Mouse (Mus musculus): ENCODE data around the gene Mapk8ip2. TPM values are rescaled to one million over a fixed set of nuclear protein-coding genes. Genes with fewer than 3 reads are reported as not detected.

Gene Mapk8ip2
- polyA plus RNA-seq, 1 experiment from 2014 or later = not detected

DNA sequence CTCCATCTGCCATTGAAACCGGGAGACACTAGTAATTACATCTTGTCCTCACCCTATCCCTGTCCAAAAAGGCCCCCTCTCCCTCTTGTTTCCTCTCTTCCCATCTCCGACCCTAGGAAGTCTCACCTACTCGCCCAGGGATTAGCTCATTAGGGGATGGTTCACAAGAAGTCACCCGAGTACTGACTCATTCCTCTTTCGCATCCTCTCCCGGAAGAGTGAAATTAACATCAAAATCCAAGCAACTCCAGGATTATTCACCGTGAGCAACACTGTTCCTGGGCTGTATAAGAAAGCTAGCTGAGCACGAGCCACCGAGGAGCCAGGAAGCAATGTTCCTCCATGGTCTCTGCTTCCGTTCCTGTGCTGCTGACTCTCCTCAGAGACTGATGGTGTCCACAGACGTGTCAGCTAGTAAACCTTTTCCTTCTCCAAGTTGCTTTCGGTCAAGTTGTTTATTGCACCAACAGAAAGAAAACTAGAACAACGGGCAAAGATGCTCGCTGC lies 35.0 kb downstream of the Mapk8ip2 start:
- WGBS (ENCODE audit: insufficient replicate concordance) = 49% methylated on average over 14 of the region's 14 CpGs
- no peaks in the 10 kb centered on the region for H3K4me1 ChIP-seq (ENCODE audit: insufficient read depth)
- ATAC-seq = no peak
- H3K27me3 ChIP-seq (ENCODE audit: insufficient read depth, low read length) = no peaks in the 10 kb centered on the region
- H3K4me2 ChIP-seq (ENCODE audit: low read depth, low read length) = no peak overlapping the region
- no peak overlapping the region for H3K27ac ChIP-seq (ENCODE audit: low read depth)
- H3K9ac ChIP-seq (replicated peaks) = no peak overlapping the region
- H3K9me3 ChIP-seq (ENCODE audit: low read length) = no peaks in the 10 kb centered on the region
- no peak for DNase-seq
- no peaks in the 10 kb centered on the region for H3K36me3 ChIP-seq (replicated peaks; ENCODE audit: insufficient read depth, low read length)
- TF ChIP-seq EP300 (IDR thresholded peaks at IDR 0.05; ENCODE audit: low read depth) = no peak
- TF ChIP-seq CTCF (IDR thresholded peaks at IDR 0.05; ENCODE audit: low read depth) = no peak
- H3K4me3 ChIP-seq (ENCODE audit: low read depth, low read length) = no peak overlapping the region

DNA sequence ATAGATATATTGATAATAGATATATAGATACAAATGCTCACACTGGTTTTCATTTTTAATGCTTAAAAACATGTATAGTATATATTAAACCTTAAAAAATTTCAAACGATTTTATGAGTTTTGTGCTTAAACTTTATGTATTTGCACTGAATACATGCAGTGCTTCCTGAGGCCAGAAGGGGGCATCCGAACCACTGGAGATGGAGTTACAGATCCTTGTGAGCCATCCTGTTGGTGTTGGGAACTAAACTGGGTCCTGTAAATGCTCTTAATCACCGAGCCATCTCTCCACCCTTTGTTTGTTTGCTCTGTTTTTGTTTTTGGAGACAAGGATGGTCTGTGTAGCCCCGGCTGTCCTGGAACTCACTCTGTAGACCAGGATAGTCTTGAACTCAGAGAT lies 41.3 kb downstream of the Mapk8ip2 start:
- no peak overlapping the region for H3K4me2 ChIP-seq (ENCODE audit: low read depth, low read length)
- no peak overlapping the region for H3K4me3 ChIP-seq (ENCODE audit: low read depth, low read length)
- H3K27me3 ChIP-seq (ENCODE audit: insufficient read depth, low read length) = peaks cover 38% of the 10 kb centered on the region
- H3K9me3 ChIP-seq (ENCODE audit: low read length) = no peaks in the 10 kb centered on the region
- no peaks in the 10 kb centered on the region for H3K36me3 ChIP-seq (replicated peaks; ENCODE audit: insufficient read depth, low read length)
- H3K4me1 ChIP-seq (ENCODE audit: insufficient read depth) = peaks cover 10% of the 10 kb centered on the region
- no peak overlapping the region for H3K9ac ChIP-seq (replicated peaks)
- TF ChIP-seq EP300 (IDR thresholded peaks at IDR 0.05; ENCODE audit: low read depth) = no peak
- TF ChIP-seq CTCF (IDR thresholded peaks at IDR 0.05; ENCODE audit: low read depth) = peak; percentile 58
- H3K27ac ChIP-seq (ENCODE audit: low read depth) = no peak overlapping the region
- no peak for DNase-seq
- ATAC-seq = no peak
- WGBS (ENCODE audit: insufficient replicate concordance) = 66% methylated on average over 4 of the region's 4 CpGs

DNA sequence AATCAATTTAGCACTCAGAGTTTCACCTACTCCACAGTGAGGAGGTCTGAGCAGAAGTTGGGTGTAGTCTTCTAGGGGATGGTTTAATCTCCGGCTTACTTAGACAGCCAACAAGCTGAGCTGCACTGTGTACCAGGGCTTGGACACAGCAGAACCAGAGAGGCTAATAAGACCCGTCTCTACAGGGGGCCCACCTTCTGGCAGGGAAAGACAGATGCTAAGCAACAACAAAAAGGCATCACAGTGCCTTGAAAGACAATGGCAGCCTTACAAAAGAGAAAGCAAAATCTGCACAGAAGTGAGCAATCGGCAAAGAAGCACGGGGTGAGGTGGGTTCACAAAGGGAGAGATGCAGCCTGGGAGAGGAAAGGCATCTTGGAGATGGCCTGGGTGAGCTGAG lies 42.4 kb downstream of the Mapk8ip2 start:
- no peak overlapping the region for H3K27ac ChIP-seq (ENCODE audit: low read depth)
- H3K9me3 ChIP-seq (ENCODE audit: low read length) = no peaks in the 10 kb centered on the region
- ATAC-seq = no peak
- no peak overlapping the region for H3K4me3 ChIP-seq (ENCODE audit: low read depth, low read length)
- 64% methylated on average over 4 of the region's 4 CpGs for WGBS (ENCODE audit: insufficient replicate concordance)
- H3K27me3 ChIP-seq (ENCODE audit: insufficient read depth, low read length) = peaks cover 50% of the 10 kb centered on the region
- H3K4me2 ChIP-seq (ENCODE audit: low read depth, low read length) = no peak overlapping the region
- no peak overlapping the region for H3K9ac ChIP-seq (replicated peaks)
- peaks cover 15% of the 10 kb centered on the region for H3K4me1 ChIP-seq (ENCODE audit: insufficient read depth)
- no peak for TF ChIP-seq CTCF (IDR thresholded peaks at IDR 0.05; ENCODE audit: low read depth)
- TF ChIP-seq EP300 (IDR thresholded peaks at IDR 0.05; ENCODE audit: low read depth) = no peak
- H3K36me3 ChIP-seq (replicated peaks; ENCODE audit: insufficient read depth, low read length) = no peaks in the 10 kb centered on the region
- no peak for DNase-seq

GRCm38 (mm10) chr15:89496841-89497240 lies 43.1 kb downstream of the Mapk8ip2 start:
- peaks cover 15% of the 10 kb centered on the region for H3K4me1 ChIP-seq (ENCODE audit: insufficient read depth)
- no peaks in the 10 kb centered on the region for H3K9me3 ChIP-seq (ENCODE audit: low read length)
- H3K36me3 ChIP-seq (replicated peaks; ENCODE audit: insufficient read depth, low read length) = no peaks in the 10 kb centered on the region
- no peak for TF ChIP-seq CTCF (IDR thresholded peaks at IDR 0.05; ENCODE audit: low read depth)
- no peak for TF ChIP-seq EP300 (IDR thresholded peaks at IDR 0.05; ENCODE audit: low read depth)
- no peak overlapping the region for H3K4me3 ChIP-seq (ENCODE audit: low read depth, low read length)
- H3K27me3 ChIP-seq (ENCODE audit: insufficient read depth, low read length) = peaks cover 52% of the 10 kb centered on the region
- H3K9ac ChIP-seq (replicated peaks) = no peak overlapping the region
- DNase-seq = no peak
- no peak overlapping the region for H3K4me2 ChIP-seq (ENCODE audit: low read depth, low read length)
- H3K27ac ChIP-seq (ENCODE audit: low read depth) = 0 out of 2 replicates have a peak overlapping the region, but pooled peaks have one; percentile 18
- no peak for ATAC-seq
- WGBS (ENCODE audit: insufficient replicate concordance) = 40% methylated on average over 2 of the region's 2 CpGs

DNA sequence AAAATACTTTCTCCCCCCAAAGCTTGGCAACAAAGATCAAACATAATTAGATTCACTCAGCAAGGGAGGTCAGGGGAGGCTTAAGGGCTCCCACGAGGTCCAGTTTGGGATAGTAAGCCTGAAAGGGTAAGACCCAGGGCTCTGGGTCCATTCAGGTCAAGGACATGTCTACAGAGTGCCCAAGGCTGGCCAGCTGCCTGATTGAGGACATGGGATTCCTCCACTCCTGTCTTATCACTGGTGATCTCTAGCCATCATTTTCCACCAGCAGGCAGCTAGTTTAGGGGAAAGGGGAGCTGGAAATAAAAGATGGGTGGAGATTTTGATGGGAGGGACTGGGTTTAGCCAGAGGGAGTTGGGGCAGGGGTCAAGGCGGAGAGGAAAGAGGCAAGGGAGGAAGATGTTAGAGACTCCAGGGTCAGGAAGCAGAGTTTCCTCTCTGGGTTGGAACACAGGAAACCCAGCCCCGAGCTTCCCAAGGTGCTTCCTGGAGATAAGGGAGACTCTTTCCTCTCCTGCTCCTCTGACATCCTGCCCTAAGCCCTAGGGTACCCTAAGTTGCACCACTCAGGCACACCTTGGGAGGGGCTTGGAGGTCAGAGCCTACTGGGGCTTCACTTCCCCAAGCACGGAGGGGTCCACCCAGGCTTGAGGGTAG lies 43.8 kb downstream of the Mapk8ip2 start:
- H3K36me3 ChIP-seq (replicated peaks; ENCODE audit: insufficient read depth, low read length) = no peaks in the 10 kb centered on the region
- H3K9ac ChIP-seq (replicated peaks) = peak overlapping the region; percentile 38
- peaks cover 15% of the 10 kb centered on the region for H3K4me1 ChIP-seq (ENCODE audit: insufficient read depth)
- H3K4me2 ChIP-seq (ENCODE audit: low read depth, low read length) = no peak overlapping the region
- DNase-seq = no peak
- peaks cover 52% of the 10 kb centered on the region for H3K27me3 ChIP-seq (ENCODE audit: insufficient read depth, low read length)
- no peaks in the 10 kb centered on the region for H3K9me3 ChIP-seq (ENCODE audit: low read length)
- TF ChIP-seq EP300 (IDR thresholded peaks at IDR 0.05; ENCODE audit: low read depth) (peak; percentile 71), CTCF (IDR thresholded peaks at IDR 0.05; ENCODE audit: low read depth) (no peak)
- 29% methylated on average over 4 of the region's 4 CpGs for WGBS (ENCODE audit: insufficient replicate concordance)
- H3K4me3 ChIP-seq (ENCODE audit: low read depth, low read length) = peak overlapping the region; percentile 56
- peak; percentile 64 for ATAC-seq
- peak overlapping the region; percentile 55; the same call in 1 of the 2 replicates for H3K27ac ChIP-seq (ENCODE audit: low read depth)

- no peaks in the 10 kb centered on the region for H3K36me3 ChIP-seq (replicated peaks; ENCODE audit: insufficient read depth, low read length)
- peak overlapping the region; percentile 79 for H3K4me2 ChIP-seq (ENCODE audit: low read depth, low read length)
- TF ChIP-seq CTCF (IDR thresholded peaks at IDR 0.05; ENCODE audit: low read depth) = no peak
- no peak for TF ChIP-seq EP300 (IDR thresholded peaks at IDR 0.05; ENCODE audit: low read depth)
- H3K27me3 ChIP-seq (ENCODE audit: insufficient read depth, low read length) = peaks cover 52% of the 10 kb centered on the region
- H3K4me1 ChIP-seq (ENCODE audit: insufficient read depth) = peaks cover 15% of the 10 kb centered on the region
- peak overlapping the region; percentile 55; the same call in 1 of the 2 replicates for H3K27ac ChIP-seq (ENCODE audit: low read depth)
- peak; percentile 18; the same call in 1 of the 2 replicates for ATAC-seq
- 3% methylated on average over 37 of the region's 41 CpGs for WGBS (ENCODE audit: insufficient replicate concordance)
- H3K9ac ChIP-seq (replicated peaks) = peak overlapping the region; percentile 38
- peak overlapping the region; percentile 56 for H3K4me3 ChIP-seq (ENCODE audit: low read depth, low read length)
- DNase-seq = no peak
- no peaks in the 10 kb centered on the region for H3K9me3 ChIP-seq (ENCODE audit: low read length)
These were observed 44.6 kb downstream of the Mapk8ip2 start for GRCm38 (mm10) chr15:89498049-89498960.
